Mouse (Mus musculus) lung, postnatal 36 days (tissue): ENCODE measurements around the gene Rfxap.

ENCODE experiments used
- DNase-seq: peaks from one replicate; pipeline ENCODE4 v3.0.0; 2022; ENCODE audit warnings: mixed read lengths

Rfxap gene

DNA sequence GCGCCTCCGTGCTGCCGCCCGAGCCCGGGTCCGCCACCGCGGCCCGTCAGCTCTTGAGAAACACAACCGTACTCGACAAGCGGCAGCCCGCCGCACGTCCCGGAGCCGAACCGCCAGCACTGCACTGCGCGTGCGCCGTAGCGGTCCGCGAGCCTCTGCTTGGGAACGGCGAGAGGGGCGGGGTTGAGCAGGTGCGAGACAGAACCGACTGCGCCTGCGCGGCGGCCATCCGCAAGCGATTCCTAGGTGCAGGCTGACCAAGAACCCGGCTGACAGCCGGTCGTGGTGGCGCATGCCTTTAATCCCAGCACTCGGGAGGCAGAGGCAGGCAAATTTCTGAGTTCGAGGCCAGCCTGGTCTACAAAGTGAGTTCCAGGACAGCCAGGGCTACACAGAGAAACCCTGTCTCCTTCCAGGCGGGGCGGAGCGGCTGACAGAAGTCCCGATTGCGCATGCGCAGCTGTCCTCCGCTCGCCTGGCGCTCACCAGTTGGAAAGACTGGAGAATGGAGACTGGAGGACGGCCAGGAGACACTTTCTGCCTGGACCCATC, at the start of gene Rfxap:
TSS of gene Rfxap (minus strand) at position 126 of the 552 bp plus-strand sequence.
- DNase-seq, result peak; percentile 97

DNA sequence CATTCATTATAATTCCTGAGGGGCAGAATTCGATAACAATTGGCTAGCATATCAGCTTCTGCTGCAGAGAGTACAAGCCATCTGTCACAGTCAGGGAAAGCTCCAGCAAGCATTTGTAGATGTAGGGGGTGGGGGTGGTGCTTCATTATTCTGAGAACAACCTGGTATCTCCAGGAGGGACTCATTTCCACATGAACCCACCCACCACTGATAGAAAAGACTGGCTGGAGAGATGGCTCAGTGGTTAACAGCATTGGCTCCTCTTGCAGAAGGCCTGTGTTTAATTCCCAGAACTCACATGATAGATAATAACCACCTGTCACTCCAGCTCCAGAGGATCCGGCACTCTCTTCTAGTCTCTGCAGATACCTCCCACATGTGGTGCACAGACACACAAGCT, 27.8 kb upstream of the Rfxap start:
- DNase-seq, result no peak

DNA sequence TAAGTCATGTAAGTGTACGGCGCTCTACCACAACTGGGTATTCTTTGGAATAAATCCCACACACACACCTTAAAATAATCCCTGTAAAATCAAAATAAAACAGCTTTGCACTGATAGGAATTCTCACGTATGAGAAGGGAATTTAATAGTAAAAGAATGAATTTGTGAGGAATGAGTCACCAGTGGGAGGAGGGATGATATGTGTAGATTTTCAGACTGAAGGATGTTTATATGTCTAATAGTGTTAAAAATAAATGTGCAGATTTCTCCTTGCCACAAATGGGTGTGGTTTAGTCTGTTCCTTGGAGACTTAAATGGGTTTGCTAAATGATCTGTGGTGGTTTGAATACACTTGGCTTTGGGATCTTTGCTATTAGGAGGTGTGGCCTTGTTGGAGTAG, 24.9 kb upstream of the Rfxap start:
- DNase-seq, result no peak

DNA sequence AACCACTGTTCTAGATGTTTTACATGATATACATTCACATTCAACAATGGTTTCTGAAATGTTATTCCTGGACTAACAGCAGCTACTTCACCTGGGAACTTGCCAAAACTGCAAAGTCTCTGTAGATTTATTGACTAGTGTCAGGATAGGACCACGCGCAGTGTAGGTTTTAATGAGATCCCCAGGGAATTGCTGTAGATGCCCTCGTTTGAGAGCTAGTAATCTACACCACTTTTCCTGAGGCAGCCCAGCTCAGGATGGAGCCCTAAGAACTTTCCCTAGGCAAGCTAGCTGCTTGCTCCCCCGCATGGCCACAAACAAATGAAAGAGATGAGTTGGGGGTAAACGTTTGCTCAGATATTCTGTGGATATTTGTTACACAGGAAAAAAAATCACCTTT, 14.9 kb upstream of the Rfxap start:
- DNase-seq, result no peak

DNA sequence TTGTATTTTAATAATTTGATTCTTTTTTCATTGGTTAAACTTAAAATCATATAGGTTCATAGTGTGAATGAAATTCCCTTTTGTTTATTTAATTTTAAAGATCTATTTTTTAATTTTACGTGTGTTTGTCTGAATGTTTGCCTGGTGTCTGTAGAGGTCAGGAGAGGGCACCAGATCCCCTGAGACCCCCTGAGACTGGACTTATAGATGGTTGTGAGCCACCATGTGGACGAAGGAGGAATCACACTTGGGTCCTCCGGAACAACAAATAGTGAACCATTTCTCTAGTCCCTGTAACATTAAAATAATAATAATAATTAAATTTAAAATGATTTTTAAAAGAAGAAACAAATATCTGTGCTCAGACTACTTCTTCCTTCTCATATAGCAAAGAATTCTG, 7.7 kb upstream of the Rfxap start:
- peak; percentile 68 for DNase-seq

DNA sequence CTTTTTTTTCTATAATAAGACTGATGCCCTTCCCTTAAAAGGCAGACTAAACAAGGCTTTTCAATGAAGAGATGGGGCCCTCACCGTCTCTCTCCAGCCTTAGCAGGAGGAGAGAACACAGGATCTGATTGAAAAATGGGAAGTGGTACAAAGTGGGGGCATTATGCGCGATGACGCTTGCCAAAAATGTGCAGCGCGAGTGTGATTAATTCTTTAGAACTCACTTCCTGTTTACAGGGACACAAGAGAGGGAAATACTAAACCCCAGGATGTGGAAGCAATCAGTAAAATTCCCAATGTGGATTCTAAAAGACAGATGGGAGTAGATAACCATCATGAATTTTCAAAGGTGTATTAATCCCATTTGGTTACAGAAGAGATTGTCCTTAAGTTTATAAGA, 7.0 kb upstream of the Rfxap start:
- DNase-seq, result no peak

DNA sequence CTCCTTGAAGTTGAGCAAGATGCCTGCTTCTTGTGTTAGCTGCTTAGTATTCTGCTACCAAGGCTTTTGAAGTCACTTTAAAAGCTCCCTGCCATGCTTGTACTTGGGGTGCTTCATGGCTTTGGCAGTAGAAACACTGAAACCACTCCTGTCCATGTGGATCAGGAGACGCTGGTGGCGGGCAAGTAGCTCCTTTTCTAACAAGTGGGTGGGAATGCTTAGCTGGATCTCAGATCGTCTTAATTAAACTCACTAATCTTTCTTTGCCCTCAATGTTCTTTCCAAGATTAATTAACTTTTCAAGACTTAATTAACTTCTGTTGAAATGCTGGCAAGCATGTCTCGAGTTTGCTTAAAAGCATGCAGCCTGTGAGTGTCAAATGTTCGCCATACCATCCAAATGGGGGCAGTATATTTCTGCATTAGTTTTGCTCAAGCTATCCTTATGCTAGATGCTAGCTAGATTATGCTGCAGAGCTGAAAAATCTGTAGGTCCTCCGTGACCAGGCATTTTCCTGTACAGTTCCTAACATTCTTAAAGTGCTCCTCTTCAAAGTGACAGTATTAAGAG, 5.9 kb upstream of the Rfxap start:
- no peak for DNase-seq

DNA sequence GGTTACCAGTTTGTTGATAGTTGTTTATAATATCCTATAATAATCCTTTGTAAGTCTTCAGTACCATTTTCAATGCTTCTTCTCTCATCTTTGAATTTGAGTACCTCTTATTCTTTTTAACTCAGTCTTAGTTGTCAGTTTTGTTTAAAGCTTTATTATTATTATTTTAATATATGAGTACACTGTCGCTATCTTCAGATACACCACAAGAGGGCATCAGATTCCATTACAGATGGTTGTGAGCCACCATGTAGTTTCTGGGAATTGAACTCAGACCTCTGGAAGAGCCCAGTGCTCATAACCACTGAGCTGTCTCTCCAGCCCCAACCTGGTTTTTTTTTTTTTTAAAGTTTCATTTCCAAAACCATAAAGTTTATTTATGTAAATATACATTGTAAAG, 4.0 kb upstream of the Rfxap start:
- peak; percentile 26 for DNase-seq

DNA sequence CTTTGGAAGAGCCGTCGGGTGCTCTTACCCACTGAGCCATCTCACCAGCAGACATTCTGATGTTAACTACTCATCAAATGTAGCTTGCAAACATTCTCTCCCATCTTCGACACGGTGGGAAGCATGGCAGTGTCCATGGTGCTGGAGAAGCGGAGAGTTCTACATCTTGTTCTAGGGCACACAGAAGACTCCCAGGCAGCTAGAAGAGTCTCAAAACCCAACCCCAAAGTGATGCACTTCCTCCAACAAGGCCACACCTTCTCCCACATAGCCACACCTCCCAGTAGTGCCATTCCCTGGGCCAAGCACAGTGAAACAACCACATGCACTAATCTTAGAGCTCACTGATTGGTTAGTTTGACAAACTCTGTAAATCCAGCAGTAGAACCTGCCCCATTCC, 1.5 kb upstream of the Rfxap start:
- DNase-seq, result peak; percentile 4

DNA sequence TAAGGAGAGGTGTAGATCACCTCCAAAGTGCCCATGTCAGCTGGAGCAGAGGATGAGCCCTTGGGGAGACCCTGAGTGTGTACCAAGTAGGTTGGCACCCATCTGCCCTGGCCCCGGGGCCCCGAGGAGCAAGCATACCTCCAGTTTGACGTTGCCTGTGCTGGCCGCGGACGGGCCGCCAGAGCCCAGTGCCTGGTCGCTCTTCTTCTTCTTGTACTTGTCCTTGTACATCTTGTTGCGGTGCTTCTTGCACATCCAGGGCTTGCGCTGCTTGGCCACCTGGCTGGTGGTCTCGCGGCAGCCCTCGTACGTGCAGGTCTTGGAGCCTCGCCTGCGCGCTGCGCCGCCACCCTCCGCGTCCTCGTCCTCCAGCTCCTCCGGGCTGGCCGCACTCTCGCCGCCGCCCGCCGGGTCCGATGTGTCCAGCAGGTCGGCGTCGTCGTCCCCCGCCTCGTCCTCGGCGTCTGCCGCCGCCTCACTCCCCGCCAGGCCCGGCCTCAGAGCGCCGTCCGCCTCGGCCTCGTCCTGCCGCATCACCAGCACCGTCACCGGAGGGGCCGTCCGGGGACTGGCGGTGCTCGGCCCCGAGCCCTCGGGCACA, 430 bp downstream of the Rfxap start:
- DNase-seq, result peak; percentile 3

DNA sequence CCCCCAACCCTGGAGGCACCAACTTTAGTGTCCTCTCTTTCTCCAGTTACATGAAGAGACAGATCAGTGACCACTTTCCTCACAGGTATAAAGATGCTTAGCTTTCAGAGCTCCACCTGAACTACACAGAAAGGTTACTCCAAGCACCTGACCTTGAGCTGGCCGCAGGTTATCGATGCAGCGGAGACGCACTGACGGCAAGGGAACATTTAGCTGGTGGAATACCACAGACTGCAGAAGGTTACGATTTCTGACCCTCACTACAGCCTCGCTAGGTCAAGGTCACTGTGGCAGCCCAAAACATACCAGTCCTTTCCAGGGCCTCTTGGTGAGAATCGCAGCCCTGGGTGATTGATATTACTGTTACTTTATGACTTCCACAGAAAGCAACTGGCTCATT, 3.9 kb downstream of the Rfxap start:
- DNase-seq, result no peak

DNA sequence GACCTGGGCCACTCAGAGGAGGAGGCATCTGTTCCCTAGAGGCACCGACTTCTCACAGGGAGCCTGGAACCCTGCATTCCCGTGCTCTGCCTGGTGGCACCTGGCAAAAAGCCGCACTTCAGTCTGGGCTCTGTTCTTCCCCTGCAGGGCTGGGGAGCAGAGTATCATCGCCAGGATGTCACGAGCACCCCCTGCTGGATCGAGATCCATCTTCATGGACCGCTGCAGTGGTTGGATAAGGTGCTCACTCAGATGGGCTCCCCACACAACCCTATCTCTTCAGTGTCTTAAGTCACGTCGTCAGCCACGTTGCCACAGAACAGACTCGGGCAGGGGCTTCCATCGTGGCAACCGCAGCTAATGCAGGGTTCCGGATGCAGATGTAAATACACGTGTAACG, 10.4 kb downstream of the Rfxap start:
- DNase-seq, result peak; percentile 71

DNA sequence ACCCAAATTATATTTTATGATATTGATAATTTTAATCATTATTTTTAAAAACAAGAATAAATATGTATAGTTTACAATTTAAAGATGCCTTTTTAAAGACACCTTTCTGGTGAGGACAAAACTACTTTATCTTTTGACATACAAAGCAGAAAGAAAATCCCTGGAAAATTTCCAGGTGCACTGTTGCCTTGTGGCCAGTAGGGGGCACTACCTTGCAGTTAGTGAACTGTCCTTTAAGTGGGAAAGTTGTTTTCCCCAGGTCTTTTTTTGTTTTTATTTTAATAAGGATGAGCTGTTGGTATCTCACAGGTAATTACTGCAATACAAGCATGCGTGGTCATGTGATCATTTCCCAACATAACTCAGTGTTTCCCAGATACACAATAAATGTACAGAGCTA, 11.8 kb downstream of the Rfxap start:
- peak; percentile 61 for DNase-seq

DNA sequence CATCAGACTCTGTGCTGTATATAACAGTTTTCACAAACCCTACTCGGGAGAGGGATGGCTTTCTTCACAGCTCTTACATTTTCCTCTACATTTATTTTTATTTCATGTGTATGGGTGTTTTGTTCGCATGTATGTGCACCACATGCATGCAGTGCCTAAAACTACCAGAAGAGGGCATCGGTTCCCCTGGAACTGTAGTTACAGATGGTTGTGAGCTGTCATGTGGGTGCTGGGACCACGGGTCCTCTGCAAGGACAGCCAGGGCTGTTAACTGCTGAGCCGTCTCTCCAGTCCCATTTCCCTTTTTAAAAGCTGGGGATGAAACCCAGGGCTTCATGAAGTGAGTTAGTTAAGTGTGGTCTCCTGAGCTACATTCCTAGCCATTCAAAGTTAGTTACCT, 12.2 kb downstream of the Rfxap start:
- no peak for DNase-seq

DNA sequence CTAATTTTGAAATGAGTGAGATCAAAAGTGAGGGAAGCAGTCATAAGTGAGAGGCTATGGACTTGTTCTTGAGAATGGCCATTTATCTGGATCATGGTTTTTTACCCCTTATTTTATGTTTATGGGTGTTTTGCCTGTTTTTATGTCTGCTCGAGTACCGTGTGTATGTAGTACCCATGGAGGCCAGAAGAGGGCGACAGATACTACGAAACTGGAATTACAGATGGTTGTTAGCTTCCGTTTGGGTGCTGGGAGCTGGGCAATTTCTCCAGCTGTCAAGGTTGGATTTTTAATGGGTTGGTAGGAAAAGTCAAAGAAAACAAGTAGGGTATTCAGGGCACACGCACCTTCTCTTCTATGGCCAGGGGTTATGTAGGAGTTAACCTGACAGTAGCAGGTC, 13.8 kb downstream of the Rfxap start:
- DNase-seq, result no peak

DNA sequence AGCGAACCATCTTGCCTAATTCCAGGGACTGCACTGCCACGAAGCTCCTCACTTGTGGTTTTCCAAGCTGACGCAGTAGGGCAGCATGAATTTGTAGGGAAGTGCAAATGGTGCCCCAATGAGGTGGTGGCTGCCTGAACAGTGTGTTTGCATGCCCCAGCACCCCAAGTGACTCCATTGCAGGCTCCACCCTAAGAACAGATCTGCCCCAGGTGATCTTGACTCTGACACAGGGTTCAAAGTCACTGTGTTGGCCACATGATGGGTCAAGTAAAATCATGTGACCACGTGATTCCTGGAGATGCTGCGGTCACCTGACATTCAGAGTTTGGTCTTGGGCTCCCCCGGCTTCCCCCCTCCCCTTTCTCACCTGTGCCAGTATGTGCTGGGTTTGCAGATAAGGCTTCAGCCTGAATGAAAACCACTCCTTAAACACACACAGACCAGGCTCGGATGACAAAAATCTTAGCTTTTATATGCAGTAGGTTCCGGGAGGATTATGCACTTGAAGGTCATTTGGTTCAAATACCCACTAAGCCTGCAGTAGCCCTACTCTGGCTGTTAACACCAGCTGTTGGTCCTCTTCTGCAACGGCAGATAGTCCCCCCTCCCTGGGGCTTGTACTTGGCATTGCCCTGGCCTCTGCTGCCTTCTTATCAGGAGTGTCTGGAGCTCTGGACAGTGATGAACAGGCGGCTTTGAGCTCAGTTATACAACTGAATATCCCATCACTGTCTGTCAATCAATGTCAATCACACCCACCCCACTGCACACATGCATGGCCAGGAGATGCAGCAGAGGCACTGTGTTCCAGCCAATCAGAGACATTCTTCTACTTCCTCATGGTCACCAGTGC, 15.5 kb downstream of the Rfxap start:
- no peak for DNase-seq

DNA sequence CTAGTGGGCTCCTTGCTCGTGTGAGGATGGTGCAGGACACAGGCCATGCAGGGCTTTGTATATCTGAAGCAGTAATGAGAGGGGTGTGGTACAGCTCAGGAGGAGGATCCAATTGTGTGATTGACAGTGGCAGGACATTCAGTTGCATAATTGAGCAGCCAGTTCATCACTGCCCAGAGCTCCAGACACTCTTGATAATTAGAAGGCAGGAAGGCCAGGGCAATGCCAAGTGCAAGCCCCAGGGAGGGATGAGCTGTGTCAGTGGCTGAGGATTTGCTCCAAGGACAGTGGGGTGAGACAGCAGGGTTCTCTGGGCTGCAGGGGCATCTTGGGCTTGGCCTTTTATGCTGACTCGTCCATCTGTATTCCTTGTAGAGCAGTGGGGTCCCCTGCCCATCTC, 17.0 kb downstream of the Rfxap start:
- DNase-seq, result no peak

DNA sequence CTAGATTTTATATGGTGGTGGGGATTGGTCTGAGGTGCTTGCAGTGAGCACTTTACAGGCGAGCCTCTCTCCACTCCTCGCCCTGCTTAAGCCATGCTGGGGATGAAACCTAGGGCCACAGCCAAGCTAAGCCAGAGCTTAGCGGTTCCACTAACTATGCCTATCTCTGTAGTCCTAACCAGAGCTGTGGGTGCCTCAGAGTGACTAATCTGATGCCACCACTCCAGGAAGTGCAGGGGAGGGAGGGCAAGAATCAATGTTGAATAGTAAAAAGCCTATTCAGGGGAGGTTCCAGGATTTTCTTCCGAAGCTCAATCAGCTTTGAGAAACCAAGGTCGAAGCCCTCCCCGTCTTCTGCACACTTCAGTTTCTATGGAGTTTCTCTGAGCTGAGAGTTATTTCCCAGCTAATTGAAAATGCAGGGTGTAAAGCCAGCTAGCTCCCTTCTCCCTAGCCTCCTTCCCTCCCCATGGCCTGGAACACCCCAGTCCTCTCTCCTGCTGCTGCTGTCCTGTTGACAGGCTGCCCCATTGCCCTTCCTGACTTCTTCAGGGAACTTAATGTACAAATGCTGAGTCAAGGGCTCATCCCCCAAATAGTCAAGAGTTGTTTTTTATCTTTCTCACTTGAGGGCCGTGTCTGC, 31.5 kb downstream of the Rfxap start:
- no peak for DNase-seq

DNA sequence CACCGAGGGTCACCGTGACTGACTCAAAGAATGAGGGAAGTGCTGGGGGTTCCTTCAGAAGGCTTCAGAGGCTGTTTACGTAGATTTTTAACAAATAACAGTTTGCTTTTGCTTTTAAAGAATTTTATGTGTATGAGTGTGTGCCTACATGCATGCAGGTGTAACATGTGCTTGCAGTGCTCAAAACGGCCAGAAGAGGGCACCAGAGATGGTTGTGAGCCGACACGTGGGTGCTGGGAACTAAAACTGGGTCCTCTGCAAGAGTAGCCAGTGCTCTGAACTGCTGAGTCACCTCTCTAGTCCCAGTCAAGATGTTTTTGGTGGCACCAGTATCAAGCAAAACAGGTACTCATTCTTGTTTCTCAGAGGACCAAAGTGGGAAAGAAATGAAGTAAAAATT, 34.0 kb downstream of the Rfxap start:
- DNase-seq, result no peak

DNA sequence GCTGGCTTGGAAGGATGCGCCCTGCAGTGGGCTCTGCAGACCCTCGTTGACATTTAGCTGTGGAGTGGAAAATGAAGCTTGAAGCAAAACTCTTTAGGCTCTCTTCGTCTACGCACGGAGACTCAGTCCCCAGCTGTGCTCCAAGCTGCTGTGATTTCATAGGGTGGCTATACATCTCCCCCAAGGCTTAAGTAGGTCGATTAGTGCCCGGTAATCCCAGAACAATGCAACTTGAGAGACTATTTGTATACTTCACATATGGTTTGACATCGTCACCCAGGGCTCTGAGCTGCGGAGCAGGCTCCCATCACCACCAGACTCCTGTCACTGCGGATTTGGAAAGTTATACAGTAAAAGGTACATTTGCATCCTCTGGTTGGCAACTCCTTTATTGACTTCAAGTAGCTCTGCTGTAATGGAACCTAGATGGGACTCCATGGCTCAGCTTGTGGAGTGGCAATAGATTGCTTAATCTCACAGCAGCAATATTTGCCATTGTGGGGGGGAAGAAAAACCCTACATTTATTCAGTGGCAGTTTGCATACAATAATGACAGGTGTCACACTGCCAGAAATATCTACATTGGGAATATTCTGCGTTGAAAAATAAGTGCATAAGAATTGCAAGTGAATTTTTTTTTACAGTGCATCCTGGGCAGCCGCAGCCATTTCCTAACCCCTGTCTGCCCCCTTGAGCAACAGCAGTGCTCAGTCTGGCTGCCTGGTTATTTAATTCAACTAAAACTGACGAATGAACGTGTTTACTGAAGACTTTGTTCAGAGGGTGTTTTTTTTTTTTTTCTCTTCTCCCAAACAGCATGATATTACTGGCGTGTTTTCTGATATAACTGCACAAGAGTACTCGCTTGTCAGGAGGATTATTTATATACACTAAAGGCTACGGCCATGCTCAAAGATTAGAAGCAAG, 38.0 kb downstream of the Rfxap start:
- DNase-seq, result no peak

DNA sequence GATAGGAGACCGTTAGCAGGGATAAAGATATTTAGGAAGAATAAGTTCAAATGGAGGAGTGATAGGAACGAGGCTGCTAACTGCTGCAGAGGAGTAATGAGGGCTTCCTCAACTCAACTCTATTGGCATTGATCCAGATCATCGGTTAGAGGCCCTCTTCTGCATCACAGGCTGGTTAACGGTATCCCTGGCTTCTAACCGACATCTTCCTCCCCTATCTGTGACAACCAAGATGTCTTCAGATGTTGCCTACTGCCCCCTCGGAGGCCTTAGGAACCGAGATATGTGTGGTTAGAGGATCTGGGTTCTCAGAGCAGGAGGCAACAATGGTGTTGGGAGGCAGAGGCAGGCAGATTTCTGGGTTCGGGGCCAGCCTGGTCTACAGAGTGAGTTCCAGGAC, 39.0 kb downstream of the Rfxap start:
- no peak for DNase-seq

DNA sequence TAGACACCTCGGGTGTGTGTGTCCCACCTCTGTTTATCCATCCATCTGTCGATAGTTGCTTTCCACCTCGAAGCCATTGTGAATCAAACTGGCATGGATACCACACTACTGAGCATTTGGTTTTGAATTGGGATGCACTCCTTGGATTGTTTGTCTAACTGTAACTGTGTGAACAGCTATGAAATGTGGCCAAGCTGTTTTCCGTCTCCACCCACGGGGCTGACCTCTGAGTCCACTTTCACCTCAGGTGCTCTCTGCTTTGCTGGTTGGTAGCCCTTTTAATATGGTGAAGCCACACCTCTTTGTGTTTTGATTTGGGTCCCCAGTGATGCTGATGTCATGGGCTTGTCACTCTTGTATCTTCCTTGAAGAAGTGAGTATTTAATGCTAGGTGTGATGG, 40.8 kb downstream of the Rfxap start:
- no peak for DNase-seq
